Mouse (Mus musculus) testis, adult 2 months (tissue): ENCODE measurements around the gene Vmn1r5. TPM values are rescaled to one million over a fixed set of nuclear protein-coding genes. Genes with fewer than 3 reads are reported as not detected.
"Not testable (repeated sequence)": the region's sequence is repeated elsewhere in the genome, so short reads cannot be mapped to it uniquely, and the experiment has no call there.

ENCODE experiments used
- H3K27ac ChIP-seq: fragments of 200-500 bp; 2 replicates; pipeline ENCODE4 v1.5.1; 2012; ENCODE audit warnings: low read depth, low read length; ENCODE audit not compliant: control insufficient read depth, insufficient read depth
- H3K27me3 ChIP-seq: fragments of 200-500 bp; 2 replicates; pipeline ENCODE4 v1.6.1; 2012; ENCODE audit warnings: mild to moderate bottlenecking, low read length, moderate library complexity; ENCODE audit not compliant: control insufficient read depth, insufficient read depth
- H3K36me3 ChIP-seq: fragments of 200-500 bp; 2 replicates; pipeline ENCODE4 v1.6.1; 2012; ENCODE audit warnings: mild to moderate bottlenecking, low read length; ENCODE audit not compliant: control insufficient read depth, insufficient read depth
- H3K4me1 ChIP-seq: fragments of 200-500 bp; 2 replicates; pipeline ENCODE4 v1.6.1; 2012; ENCODE audit warnings: low read length; ENCODE audit not compliant: control insufficient read depth, insufficient read depth
- H3K4me3 ChIP-seq: fragments of 200-500 bp; 2 replicates; pipeline ENCODE4 v1.5.1; 2012; ENCODE audit warnings: low read depth, mild to moderate bottlenecking, low read length, moderate library complexity, mixed read lengths; ENCODE audit not compliant: control insufficient read depth
- CTCF ChIP-seq: fragments of 200-500 bp; IDR thresholded peaks from 2 replicates; pipeline ENCODE4 v1.5.1; 2012; ENCODE audit warnings: low read depth, mild to moderate bottlenecking, inconsistent platforms, low read length, moderate library complexity; ENCODE audit not compliant: control insufficient read depth, insufficient read depth, insufficient replicate concordance
- POLR2A ChIP-seq: fragments of 200-500 bp; IDR thresholded peaks from 2 replicates; pipeline ENCODE4 v1.6.1; 2012; ENCODE audit warnings: low read depth, mild to moderate bottlenecking, inconsistent platforms, low read length, moderate library complexity; ENCODE audit not compliant: control insufficient read depth
- polyA plus RNA-seq: library from polyadenylated mRNA; depleted of rRNA; stranded (reverse); fragments of >200 nt; gene quantifications from 2 replicates; pipeline ENCODE4 v1.2.3, GENCODE M21; 2012; rRNA removed

Gene Vmn1r5
- polyA plus RNA-seq, 1 experiment, result not detected

- TF ChIP-seq CTCF, result no peak
- no peak for TF ChIP-seq POLR2A
- no peaks in the 10 kb centered on the region for H3K36me3 ChIP-seq
- no peak within 1 kb of the TSS for H3K27ac ChIP-seq
- no peaks in the 10 kb centered on the region for H3K27me3 ChIP-seq
- H3K4me1 ChIP-seq, result no peaks in the 10 kb centered on the region
- H3K4me3 ChIP-seq, result no peak within 1 kb of the TSS
Observed at GRCm38 (mm10) chr6:56996943-56997342, 26.9 kb downstream of the Vmn1r5 start, which contains the start of gene Vmn1r6. Gene Vmn1r6, plus strand, starts transcription at chr6:56997243.

- not testable (repeated sequence) for H3K27me3 ChIP-seq, H3K36me3 ChIP-seq, H3K4me3 ChIP-seq, H3K4me1 ChIP-seq, H3K27ac ChIP-seq
Observed at GRCm38 (mm10) chr6:57025224-57025623, 55.2 kb downstream of the Vmn1r5 start, which contains the start of gene Vmn1r7. Gene Vmn1r7, minus strand, starts transcription at chr6:57025324.

- Histone ChIP-seq H3K27me3 (no peaks in the 10 kb centered on the region), H3K27ac (no peak within 1 kb of the TSS), H3K4me3 (no peak within 1 kb of the TSS), H3K4me1 (no peaks in the 10 kb centered on the region), H3K36me3 (no peaks in the 10 kb centered on the region)
- no peak for TF ChIP-seq CTCF
- TF ChIP-seq POLR2A, result no peak
Observed at GRCm38 (mm10) chr6:57031984-57032383, 61.9 kb downstream of the Vmn1r5 start, which contains the start of gene Vmn1r8. Gene Vmn1r8, plus strand, starts transcription at chr6:57032284.

- H3K4me3 ChIP-seq, result no peak overlapping the region
- TF ChIP-seq CTCF (no peak), POLR2A (no peak)
- H3K27ac ChIP-seq, result no peak overlapping the region
- H3K4me1 ChIP-seq, result no peaks in the 10 kb centered on the region
- H3K36me3 ChIP-seq, result no peaks in the 10 kb centered on the region
- no peaks in the 10 kb centered on the region for H3K27me3 ChIP-seq
Observed at GRCm38 (mm10) chr6:57034674-57035073, 64.6 kb downstream of the Vmn1r5 start.

Other genes with a start within 250 kb of the Vmn1r5 start
- gene Kbtbd2, start 172.5 kb upstream of the Vmn1r5 start, polyA plus RNA-seq, result 3.7 and 5.5 TPM in 2 replicates
- gene Fkbp9, start 138.2 kb upstream of the Vmn1r5 start, polyA plus RNA-seq, result 6.0 and 10.5 TPM in 2 replicates
- gene Nt5c3, start 46.3 kb upstream of the Vmn1r5 start, polyA plus RNA-seq, result 4.8 and 7.4 TPM in 2 replicates
- 0.75 and 0.90 TPM in 2 replicates for gene Vmn1r4, start 46.3 kb upstream of the Vmn1r5 start, polyA plus RNA-seq
- gene Vmn1r6, start 27.0 kb downstream of the Vmn1r5 start, polyA plus RNA-seq, result 0.01 and 0.04 TPM in 2 replicates
- gene Vmn1r7, start 55.1 kb downstream of the Vmn1r5 start, polyA plus RNA-seq, result not detected in 2 replicates
- gene Vmn1r8, start 62.0 kb downstream of the Vmn1r5 start, polyA plus RNA-seq, result not detected in 2 replicates
- gene Vmn1r9, start 96.5 kb downstream of the Vmn1r5 start, polyA plus RNA-seq, result not detected in 2 replicates
- not detected in 2 replicates for gene Vmn1r10, start 139.2 kb downstream of the Vmn1r5 start, polyA plus RNA-seq
- not detected in 2 replicates for gene Vmn1r11, start 163.2 kb downstream of the Vmn1r5 start, polyA plus RNA-seq
- gene Vmn1r12, start 186.6 kb downstream of the Vmn1r5 start, polyA plus RNA-seq, result not detected in 2 replicates
- not detected in 2 replicates for gene Vmn1r13, start 233.0 kb downstream of the Vmn1r5 start, polyA plus RNA-seq